Mouse (Mus musculus): Measurements from ENCODE around the gene Parp2. TPM values are rescaled to one million over a fixed set of nuclear protein-coding genes. Genes with fewer than 3 reads are reported as not detected.
"Not testable (repeated sequence)": the region's sequence is repeated elsewhere in the genome, so short reads cannot be mapped to it uniquely, and the experiment has no call there.

Gene Parp2
- total RNA-seq (2021): 10 to 100 TPM in 1 of 2 experiments, 1 to 10 TPM in 1; 8.0 to 10.2 TPM
- long read RNA-seq, experiment 1, partial matches to known transcripts: 2 of 4 reads
- long read RNA-seq, experiment 1, other reads (novel, unspliced or antisense): 1 of 4 reads
- long read RNA-seq, experiment 2, transcript Parp2-201 (16 exons, 1,894 nt): major isoform, 14 of 20 reads
- long read RNA-seq, experiment 2, partial matches to known transcripts: 3 of 20 reads
- long read RNA-seq, experiment 2, other reads (novel, unspliced or antisense): 2 of 20 reads

GRCm38 (mm10) chr14:50807487-50808072, at the start of gene Parp2, which contains the start of gene Ccnb1ip1:
Gene Parp2, plus strand, starts transcription at chr14:50807841.
Gene Ccnb1ip1, minus strand, starts transcription at chr14:50807732.
- intact Hi-C loops (cut with DNase I): loop anchor here (5.0 kb wide), 1 partner anchor 60 kb away; no protein-coding TSS in a partner anchor
- peak; percentile 87 to 98 for DNase-seq

GRCm38 (mm10) chr14:50758416-50759085, 49.1 kb upstream of the Parp2 start:
- no peak for DNase-seq
- intact Hi-C loops (cut with DNase I): no loop called here

GRCm38 (mm10) chr14:50765736-50766135, 41.9 kb upstream of the Parp2 start:
- intact Hi-C loops (cut with DNase I): no loop called here
- DNase-seq: no peak

- intact Hi-C loops (cut with DNase I): no loop called here
- no peak for DNase-seq
These were observed 36.3 kb upstream of the Parp2 start for GRCm38 (mm10) chr14:50771342-50771741.

GRCm38 (mm10) chr14:50782166-50782565, 25.5 kb upstream of the Parp2 start:
- intact Hi-C loops (cut with DNase I): no loop called here
- no peak for DNase-seq

- DNase-seq: no peak
- intact Hi-C loops (cut with DNase I): no loop called here
These were observed 23.0 kb upstream of the Parp2 start for GRCm38 (mm10) chr14:50784391-50785250.

GRCm38 (mm10) chr14:50785251-50785637, 22.4 kb upstream of the Parp2 start, which contains the start of gene Ttc5:
Gene Ttc5, minus strand, starts transcription at chr14:50785519.
- peak; percentile 85 to 90 for DNase-seq
- intact Hi-C loops (cut with DNase I): no loop called here

- intact Hi-C loops (cut with DNase I): no loop called here
- DNase-seq: no peak
These were observed 19.5 kb upstream of the Parp2 start for GRCm38 (mm10) chr14:50788157-50788556.

GRCm38 (mm10) chr14:50795261-50795935, 12.2 kb upstream of the Parp2 start:
- DNase-seq: no peak
- intact Hi-C loops (cut with DNase I): loop anchor here (5.0 kb wide), 1 partner anchor 307 kb away; no protein-coding TSS in a partner anchor

- DNase-seq: no peak
- intact Hi-C loops (cut with DNase I): loop anchor here (5.0 kb wide), 1 partner anchor 306 kb away; no protein-coding TSS in a partner anchor
These were observed 11.7 kb upstream of the Parp2 start for GRCm38 (mm10) chr14:50795965-50796364.

- intact Hi-C loops (cut with DNase I): loop anchor here (5.0 kb wide), 1 partner anchor 306 kb away; no protein-coding TSS in a partner anchor
- no peak for DNase-seq
These were observed 11.2 kb upstream of the Parp2 start for GRCm38 (mm10) chr14:50796464-50796863.

GRCm38 (mm10) chr14:50798512-50798911, 9.1 kb upstream of the Parp2 start:
- intact Hi-C loops (cut with DNase I): loop anchor here (5.0 kb wide), 1 partner anchor 304 kb away; no protein-coding TSS in a partner anchor
- no peak for DNase-seq

- intact Hi-C loops (cut with DNase I): loop anchor here (2.0 to 5.0 kb wide), 2 partner anchors 263 to 303 kb away; no protein-coding TSS in a partner anchor
- DNase-seq: no peak
These were observed 8.0 kb upstream of the Parp2 start for GRCm38 (mm10) chr14:50799502-50800259.

- no peak for DNase-seq
- intact Hi-C loops (cut with DNase I): no loop called here
These were observed 5.2 kb upstream of the Parp2 start for GRCm38 (mm10) chr14:50802441-50802840.

GRCm38 (mm10) chr14:50802843-50803562, 4.6 kb upstream of the Parp2 start:
- intact Hi-C loops (cut with DNase I): no loop called here
- no peak for DNase-seq

GRCm38 (mm10) chr14:50804683-50805082, 3.0 kb upstream of the Parp2 start:
- no peak for DNase-seq
- intact Hi-C loops (cut with DNase I): loop anchor here (5.0 kb wide), 1 partner anchor 63 kb away; no protein-coding TSS in a partner anchor

- DNase-seq: not testable (repeated sequence)
- intact Hi-C loops (cut with DNase I): loop anchor here (5.0 kb wide), 1 partner anchor 61 kb away; no protein-coding TSS in a partner anchor
These were observed 1.2 kb upstream of the Parp2 start for GRCm38 (mm10) chr14:50806469-50806868.

- DNase-seq: no peak
- intact Hi-C loops (cut with DNase I): no loop called here
These were observed 5.4 kb downstream of the Parp2 start for GRCm38 (mm10) chr14:50813060-50813459.

All from gastrocnemius, postnatal 36 days (tissue).